Mouse (Mus musculus): Measurements from ENCODE around the gene Asic2.
A peak's percentile ranks its signal among the peaks of the same experiment; 100 is the strongest.

The Asic2 gene

DNA sequence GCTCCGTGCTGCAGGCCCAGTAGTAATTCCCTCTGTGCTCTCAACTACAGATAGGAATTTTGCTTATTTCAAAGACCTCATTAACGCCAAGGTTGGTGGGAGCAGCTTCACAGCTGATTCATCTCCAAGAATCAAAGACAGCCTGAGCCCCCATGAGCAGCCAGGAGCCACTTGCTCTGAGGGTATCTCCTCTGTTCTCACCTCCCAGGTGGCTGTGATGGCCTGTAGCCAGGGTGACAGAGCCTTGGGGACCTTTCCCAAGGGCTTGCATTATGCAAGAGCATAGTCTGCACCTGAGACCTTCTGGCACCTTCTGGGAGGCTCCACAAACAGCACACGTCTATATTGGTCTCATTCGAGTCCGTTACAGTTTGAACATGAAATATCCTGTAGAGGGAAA is 261.3 kb downstream of the Asic2 start:
- no peak for DNase-seq

DNA sequence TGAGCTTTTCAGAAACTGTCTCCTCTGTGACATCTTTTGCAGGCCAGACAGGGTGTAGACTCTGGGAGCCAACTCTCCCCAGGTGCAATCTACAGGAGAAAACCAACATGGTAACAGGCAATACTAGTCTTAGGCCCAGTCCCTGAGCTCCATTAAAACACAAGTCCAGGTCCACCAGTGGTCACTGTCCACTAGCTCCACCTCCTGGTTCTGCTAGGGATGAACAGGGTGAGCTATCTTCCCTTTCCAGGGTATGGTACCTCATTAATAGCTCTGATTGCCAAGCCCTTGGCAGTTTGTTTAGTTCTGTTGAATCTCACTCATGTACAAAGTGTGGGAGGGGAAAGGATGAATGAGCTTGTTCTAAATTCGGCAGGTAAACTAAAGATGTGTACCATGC is 270.2 kb downstream of the Asic2 start:
- DNase-seq: no peak

DNA sequence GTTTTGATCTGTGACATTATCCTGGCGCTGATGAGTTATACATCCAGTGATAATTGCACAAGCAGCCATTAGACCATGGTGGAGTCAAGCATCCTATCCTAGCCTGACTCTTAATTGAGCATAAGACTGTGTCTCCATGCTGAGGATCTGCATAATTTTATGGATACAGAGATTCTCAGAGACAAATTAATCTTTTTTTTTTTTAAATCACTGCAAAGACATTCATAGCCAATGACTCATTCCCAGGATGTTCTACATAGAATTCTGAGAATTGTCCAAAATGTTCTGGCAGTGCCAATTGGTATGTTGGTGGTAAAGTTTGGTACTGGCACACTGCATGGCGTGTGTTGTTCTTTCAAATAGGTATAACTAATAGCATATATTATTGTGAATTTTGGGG is 272.8 kb downstream of the Asic2 start:
- no peak for DNase-seq

DNA sequence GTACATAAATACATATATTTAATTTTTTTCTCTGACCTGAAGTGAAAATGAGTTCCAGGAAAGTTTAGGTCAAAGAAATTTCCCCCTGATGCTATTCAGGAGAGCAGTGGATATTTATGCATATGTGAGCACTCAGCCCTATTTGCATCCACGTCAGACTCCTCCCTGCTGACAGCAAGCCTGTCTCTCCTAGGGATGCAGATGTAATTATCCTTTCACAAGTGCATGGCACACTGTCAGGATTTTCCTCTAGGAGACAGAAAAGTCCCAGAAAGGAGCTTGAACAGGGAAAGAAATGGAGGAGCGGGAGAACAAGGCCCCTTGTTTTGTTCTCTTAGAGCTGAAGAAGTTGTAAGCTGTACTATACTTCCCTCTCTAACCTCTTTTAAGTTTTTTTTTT is 287.7 kb downstream of the Asic2 start:
- no peak for DNase-seq

DNA sequence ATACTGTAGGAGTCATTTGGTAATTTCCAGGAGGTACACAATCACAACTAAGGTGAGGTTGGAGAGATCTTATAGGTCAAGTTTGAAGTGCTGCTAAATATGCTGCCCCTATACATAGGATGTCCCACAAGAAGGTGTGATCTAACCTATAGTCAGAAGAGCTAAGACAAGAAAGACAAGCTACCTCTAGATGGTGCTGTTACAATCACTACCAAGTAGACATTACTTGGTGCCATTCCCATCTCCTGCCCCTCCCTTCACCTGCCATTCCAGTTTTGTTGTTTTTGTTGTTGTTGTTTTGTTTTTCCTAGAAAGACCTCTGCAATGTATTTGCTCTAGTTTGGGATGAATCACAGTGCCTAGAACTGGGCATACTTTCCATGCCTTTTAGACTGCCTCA is 296.5 kb downstream of the Asic2 start:
- no peak for DNase-seq

DNA sequence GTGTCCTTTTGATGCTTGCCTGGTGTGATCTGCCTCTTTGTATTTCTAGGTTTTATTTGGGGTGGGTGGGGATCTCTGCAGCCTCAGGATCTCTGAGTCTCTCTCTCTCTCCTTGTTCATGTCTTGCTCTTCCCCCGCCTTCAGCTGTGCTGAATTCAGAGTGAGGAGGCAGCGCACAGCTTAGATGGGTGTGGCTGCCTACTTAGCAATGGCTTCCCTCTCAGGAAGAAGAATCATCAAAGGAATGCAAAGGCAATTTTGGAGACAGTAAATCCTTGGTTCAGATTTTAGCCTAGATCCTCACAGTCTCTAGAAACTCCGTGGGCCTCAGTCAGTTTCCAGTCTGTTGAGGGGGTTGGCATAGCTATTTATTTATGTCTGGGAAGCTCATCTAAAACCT is 297.8 kb downstream of the Asic2 start:
- DNase-seq: no peak

DNA sequence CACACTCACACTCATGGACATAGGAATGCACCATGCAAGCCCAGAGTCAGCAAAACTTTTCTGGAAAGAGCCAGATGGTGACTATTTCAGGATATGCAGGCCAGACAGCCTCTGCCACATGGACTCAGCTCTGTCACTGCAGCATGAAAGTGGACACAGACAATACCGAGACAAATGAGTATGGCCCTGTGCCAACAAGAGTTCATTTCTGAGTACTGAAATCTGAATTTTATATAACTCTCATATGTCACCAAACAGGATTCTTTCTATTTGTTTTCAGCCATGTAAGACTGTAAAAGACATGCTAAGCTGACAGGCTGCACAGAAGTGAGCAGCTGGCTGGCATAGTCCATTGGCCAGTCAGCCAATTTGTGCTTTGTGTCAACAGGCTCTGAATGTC is 309.4 kb downstream of the Asic2 start:
- DNase-seq: no peak

DNA sequence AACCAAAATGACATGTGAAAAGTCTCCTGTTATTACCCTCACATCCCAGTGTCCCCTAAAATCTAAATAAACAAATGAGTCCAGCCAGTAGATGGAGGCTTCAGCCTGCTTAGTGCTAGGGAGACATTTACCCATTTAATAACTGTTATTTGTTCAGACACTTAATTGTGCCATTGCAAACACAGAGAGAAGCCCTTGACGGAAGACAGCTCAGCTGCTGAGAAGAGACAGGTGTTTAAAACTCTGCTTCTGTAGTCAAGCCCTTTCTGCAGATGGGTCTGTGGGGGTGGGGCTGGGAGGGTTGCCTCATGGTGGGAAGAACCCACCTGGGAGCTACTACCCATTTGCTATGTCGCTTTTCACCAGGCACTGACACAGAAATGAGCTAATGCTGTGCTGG is 311.1 kb downstream of the Asic2 start:
- DNase-seq: no peak

DNA sequence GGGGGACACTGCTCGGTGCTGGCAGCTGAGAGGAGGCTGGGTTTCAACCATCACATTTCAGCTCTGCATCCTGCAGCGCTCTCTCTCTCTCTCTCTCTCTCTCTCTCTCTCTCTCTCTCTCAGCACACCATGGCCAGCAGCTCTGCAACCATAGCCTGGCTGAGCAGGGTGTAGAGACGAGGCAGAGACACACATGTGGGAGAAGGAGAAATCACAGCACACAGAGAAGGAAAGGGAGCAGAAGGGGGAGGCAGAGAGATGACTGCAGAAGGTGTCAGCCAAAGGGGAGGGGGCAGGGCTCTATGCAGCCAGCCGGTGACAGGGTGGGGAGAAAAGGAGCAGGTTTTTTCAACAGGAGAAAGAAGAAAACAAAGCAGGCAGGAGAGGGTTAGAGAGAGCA is 320.4 kb downstream of the Asic2 start:
- no peak for DNase-seq

DNA sequence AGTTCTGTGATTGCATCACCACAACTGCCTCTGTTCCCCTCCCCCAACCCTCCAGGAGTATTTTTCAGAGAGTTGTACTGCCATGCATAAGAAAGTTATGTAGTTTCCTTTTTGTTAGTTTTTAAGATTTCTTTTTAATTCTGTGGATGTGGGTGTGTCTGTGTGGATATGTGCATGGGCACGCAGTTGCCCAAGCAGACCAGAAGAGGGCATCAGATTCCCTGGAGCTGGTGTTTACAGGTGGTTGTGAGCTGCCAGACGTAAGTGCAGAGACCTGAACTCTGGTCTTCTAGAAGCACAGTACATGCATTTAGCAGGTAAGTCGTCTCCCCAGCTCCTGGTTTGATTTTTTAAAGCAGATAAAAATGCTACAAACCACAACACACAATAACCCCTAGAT is 322.7 kb downstream of the Asic2 start:
- no peak for DNase-seq

DNA sequence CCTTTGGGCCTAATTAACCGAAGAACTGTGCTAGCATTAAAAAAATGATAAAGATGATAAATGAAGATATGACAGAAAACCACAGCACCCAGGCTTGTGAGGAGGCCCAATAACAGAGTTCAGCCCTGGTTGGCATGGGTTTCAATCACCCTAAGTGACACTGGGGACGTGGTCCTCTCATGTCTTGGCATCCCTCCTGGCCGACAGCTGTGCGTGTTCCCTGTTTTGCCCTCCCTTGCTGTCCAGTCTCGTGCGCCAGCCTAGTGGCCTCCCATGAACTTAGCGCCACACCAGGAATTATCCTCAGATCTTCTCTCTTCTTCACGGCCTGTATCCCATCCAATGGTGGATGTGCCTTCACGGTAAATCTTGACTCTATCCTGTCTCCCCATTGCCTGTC is 331.9 kb downstream of the Asic2 start:
- DNase-seq: no peak

DNA sequence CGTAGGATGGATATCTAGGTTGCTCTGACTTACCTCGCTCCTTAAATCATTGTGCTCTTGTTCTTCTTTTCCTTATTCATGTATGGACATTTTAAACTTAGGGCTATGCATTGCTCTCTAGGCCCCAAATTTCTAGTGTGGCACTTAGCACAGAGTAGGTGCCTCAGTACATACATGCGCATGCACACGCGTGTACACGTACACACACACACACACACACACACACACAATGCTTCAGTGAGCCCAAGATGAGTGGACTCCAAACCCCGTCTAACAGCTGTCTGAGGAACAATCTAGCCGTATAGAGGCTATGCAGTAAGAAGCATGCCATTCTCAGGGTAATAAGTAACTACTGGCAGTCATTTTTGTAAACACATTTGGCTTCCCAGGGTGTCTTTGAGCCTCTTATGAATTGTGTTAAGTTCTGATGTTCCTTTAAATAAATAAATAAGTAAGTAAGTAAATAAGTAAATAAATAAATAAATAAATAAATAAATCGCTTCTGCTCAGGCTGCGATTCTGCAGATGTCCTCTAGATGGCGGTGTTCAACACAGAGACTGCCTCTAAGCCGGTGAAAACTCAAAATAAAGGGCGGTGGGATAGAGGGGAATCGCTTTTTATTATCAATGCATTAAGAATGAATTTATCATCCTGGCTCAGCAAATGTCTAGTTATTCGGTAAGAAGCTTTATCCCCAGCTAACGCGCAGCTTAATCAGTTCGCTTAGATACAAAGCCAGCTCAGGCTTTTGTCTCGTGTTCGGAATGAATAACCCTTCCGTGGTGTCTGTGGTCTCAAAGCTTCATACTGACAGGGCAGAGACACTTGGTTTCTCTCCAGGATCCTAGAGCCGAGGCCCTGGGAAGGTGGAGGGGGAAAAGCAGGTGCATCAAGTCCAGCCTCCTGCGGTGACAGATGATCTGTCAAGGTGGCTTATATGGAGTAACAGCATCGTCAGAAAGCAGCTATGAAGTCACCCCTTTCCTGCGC is 333.6 kb downstream of the Asic2 start:
- DNase-seq: peak; percentile 41 to 45

DNA sequence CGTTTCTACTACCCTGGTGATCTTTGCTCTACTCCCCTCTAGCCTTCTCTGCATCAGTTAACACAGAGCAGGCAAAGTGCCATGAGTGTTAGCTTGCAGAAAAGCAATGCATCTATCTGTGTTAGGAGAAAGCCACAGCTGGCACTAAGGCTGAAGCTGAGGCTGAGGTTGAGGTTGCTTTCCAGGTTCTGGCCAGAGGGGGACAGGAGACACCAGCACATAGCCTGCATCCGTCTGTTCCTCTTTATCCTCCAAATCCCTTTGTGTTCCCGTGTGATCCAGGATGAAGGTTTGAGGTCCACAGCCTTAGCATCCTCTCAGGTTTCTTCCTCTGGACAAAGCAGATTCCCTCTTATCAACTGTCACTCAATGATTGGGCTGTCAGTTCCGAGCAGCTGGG is 343.1 kb downstream of the Asic2 start:
- no peak for DNase-seq

DNA sequence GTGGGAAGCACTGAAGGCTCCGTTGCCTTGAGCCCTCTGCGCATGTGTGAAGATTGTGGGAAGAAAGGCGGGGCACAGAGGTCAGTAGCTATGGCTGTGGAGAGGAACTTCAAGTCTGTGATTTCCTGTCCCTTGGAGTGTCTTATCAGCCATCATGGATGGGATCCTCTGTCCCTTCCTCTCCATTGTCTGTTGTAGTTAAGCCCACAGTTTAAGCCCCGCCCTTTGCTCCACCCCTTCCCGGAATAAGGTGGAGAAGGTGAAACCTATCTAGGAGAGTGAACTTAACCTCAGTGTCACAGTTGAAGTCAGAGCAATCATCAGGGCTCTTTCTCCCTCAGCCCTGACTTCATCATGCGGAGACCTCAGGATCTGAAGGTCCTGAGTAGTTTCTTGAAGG is 347.7 kb downstream of the Asic2 start:
- no peak for DNase-seq

DNA sequence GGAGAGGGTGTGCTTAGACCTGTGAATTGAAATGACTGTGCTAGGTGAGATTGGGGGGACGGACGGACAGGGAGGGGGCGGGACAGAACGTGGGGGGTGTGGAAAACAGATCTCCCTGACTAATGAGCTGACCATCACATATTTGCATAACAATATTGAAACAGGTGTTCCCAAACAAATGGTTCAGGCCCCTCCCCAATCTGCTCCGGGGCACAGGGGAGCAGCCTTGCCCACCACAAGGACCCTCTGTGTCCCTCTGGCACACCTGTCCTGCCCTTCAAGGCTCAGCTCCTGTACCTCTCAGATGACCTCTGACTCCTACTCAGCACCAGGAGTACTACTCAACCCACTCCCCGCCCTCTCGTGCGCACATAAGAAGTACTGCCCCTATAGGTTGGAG is 351.8 kb downstream of the Asic2 start:
- no peak for DNase-seq

DNA sequence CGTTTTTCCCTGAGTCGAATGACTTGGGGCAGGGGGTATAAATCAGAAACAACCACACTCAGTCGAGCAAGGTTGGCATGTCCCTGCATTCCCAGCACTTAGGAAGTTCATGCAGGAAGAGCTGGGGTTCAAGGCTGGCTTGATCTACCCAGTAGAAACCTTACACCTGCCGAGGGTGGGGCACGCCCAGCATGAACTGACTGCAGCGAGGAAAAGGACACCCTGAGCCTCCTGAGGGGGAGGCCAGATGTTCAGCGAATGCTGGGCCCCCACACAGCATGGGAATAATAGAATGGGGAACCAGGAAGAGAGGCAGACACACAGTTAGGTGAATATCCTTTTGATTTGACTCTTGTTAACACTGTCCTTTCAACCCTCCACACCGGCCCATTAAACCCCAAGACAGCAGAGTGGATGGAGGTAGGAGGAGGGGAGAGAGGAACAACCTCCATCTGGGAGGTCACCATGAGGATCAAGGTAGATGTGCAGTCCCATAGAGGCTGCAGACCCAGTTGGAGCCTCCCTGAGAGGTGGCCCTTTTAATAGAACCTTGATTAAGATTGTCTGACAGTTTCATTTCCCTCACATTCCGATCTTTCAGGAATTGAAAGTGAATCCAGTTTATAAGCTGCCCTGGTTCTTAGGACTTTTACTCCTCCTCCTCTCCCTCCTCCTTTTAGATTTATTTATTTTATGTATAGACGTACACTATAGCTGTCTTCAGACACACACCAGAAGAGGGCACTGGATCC is 354.2 kb downstream of the Asic2 start:
- no peak for DNase-seq

DNA sequence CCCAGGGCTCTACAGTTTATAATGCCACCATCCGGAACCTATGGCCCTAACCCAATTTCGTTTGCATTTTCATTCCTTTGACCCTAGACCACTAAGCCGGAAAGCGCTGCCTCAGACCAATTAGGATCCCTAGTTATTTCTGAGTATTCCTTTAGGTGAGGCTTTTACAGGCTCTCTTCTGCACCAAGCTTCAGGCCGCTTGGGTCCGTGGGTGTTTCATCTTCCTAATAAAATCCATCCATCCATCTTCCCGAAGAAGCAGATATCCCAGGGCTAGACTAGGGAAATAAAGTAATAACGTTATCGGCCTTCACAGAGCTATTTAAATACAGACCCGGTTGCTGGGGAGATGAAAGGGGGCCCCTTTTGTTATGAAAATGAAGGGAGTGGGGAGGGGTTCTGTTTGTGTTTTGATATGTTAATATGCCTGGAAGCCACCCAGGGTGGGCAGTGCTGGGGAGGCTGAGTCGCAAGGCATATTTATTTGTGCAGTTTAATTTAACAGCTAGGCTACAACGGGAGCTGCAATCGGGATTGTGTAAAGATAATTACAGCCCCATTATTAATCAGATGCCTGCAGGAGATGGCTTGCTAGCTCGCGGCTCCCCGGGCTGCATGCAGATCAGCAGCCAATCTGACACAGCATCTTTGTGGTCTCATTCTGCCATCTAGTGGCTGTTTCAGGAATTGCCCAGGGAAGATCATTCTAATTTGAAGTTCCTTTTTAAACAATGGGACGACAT is 355.3 kb downstream of the Asic2 start:
- peak; percentile 75 to 80 for DNase-seq

DNA sequence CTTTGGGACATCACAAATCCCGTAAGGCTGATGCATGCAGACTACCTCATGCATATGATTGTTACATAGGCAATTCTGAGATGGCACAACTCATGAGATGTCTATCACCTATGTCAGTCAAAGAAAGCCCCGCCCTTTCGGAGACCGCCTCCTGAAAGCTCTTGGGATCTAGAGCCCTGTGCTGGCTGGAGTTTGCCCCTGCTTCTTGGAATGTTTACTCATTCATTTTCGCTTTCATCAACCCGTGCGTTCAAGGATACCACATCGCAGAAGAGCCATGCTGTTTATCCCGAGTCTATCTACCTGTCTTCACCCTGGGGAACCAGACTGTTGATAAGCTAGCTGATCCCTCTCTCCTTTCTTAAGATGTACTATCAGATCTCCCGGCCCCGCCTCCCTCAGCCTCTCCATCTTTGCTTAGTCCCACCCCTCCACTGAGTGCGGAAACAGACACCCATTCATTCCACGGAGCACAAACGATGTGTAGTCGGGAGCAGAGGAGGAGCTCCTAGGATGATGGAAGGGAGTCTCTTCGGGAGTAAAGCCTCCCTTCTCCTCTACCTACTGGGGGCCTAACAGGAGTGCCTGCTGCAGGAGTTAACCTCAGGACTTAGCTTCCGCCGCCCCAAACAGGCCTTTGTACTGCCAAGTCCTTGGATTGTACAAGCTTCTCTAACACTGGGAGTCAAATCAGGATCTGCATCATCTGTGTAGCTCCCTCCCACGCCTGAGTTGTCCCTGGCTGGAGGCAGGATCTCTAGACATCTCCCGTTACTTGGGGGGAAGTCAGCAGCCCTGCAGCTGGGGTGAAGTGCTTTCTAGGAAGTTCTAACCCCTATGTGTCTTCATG is 356.1 kb downstream of the Asic2 start:
- no peak for DNase-seq

DNA sequence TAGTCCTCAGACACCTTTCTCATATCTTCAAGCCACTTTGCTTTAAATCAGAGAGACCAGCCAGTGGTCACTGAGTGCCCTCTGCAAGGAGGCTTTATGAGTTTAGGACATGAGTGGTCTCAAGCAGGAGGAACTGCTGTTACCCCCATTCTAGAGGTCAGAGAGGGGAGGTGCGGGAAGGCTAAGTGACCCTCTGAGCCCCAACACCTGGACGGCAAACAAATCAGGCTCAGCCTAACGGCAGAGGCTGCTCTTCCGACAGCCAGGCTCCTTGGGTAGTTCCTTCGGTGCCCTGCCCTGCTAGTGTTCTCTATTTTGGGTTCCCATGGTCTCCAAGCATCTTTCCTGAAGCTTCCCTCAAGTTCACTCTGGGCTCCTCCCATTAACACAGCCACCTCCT is 357.8 kb downstream of the Asic2 start:
- DNase-seq: no peak

DNA sequence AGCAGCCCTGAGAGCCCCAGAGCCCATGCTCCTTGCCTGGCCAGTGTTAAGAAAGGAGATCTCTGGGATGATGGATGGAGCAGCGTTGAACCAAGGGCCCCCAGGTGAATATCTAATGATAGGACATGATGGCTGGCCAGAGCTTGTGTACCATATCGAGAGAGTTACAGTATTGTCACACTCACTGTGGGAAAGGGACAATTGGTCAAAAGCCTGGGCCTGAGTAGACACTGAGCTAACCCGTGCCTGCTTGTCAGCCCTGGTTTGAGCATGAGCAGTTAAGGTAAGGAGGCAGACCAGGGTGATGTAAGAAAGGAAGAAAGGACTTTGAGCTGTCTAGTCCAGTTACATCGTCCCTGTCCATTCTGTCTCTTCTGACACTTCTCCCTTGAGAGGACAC is 365.3 kb downstream of the Asic2 start:
- DNase-seq: no peak

DNA sequence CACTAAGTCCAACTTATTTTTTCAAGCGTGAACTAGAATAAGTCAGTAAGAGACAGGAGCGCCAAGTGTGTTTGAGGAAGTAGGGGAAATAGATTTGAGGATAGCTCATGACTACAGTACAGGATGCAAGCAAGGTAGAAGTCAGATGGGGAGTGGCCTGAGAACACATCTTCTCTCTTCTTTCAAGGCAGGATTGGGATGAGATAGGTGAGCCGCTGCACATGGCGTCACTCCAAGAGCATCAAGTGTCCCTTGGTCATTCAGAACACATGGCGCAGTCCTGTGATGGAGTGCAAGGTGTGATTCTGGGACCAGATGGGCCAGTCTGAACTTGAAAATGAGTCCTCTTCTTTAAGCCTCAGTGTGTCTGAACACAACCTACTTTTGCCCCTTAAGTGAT is 366.5 kb downstream of the Asic2 start:
- DNase-seq: no peak

DNA sequence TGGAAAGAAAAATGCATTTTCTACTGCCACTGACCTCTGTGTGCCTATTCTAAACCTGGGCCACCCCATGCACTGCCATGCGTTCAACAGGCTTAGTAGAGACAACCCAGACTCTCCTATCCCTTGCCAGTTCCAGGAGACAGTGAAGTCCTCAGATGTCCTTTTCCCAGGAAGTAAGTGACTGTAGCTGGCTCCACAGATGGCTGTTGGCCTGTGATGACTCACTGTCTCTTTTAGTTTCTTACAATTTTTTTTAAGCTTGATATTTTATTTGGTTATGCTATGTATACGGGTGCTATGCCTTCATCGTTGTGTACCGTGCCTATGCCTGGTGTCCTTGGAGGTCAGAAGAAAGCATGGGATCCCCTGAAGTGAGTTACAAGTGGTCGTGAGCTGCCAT is 370.7 kb downstream of the Asic2 start:
- DNase-seq: no peak

DNA sequence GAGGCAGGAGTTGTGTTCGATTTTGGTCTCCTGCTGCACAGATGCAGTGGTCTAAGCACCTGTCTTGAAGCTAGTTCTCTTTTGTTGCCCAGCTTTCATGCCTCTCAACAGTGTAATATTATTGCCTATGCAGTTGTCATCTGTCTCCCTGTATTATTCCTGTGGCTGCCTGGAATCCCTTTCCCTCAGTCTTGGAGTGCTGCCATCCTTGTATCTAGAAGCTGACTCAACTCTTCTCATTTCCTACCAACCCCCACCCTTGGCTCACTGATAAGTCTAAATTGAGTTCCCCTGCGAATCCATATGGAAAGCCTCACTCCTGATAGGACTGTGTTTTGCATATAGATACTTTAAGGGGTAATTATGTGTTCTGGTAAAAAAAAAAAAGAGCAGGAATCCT is 373.0 kb downstream of the Asic2 start:
- DNase-seq: no peak
